Mouse (Mus musculus) liver, embryonic 14.5 days (tissue): ENCODE data around the gene Abr. TPM values are rescaled to one million over a fixed set of nuclear protein-coding genes. Genes with fewer than 3 reads are reported as not detected.

Source experiments
- ATAC-seq: fragments of 200-750 bp; cut with Nextera tagmentation; 2 replicates; pipeline ENCODE4 v1.8.0; 2017; ENCODE audit warnings: moderate number of reproducible peaks, mild to moderate bottlenecking, moderate library complexity; ENCODE audit not compliant: insufficient read depth
- DNase-seq, 3 experiments: peaks; one replicate each; pipeline ENCODE4 v3.0.0-alpha.2; 2012 to 2013; ENCODE audit warnings: low read depth in 3 of 3, low spot score in 3 of 3
- H3K27ac ChIP-seq: fragments of 300-500 bp; sonication (generic); 2 replicates; pipeline ENCODE4 v1.5.1; 2014; ENCODE audit warnings: moderate library complexity, mild to moderate bottlenecking, control low read depth, inconsistent platforms
- H3K27me3 ChIP-seq: fragments of 300-500 bp; sonication (generic); 2 replicates; pipeline ENCODE4 v1.6.1; 2014; ENCODE audit warnings: mild to moderate bottlenecking, low read length, moderate library complexity; ENCODE audit not compliant: control insufficient read depth, insufficient read depth
- H3K36me3 ChIP-seq: fragments of 300-500 bp; sonication (generic); replicated peaks from 2 replicates; pipeline ENCODE4 v1.6.1; 2014; ENCODE audit warnings: low read depth; ENCODE audit not compliant: control insufficient read depth, insufficient read depth
- H3K4me1 ChIP-seq, 2 experiments: fragments of 200-500 bp in 1 of 2; fragments of 300-500 bp in 1 of 2; sonication (generic) in 1 of 2; replicated peaks; 2 replicates each; pipeline ENCODE4 v1.6.1; 2012 to 2014; ENCODE audit warnings: antibody characterized with exemption in 1 of 2, inconsistent platforms in 1 of 2, low read length in 1 of 2; ENCODE audit not compliant: control insufficient read depth in 2 of 2, insufficient read depth in 2 of 2
- H3K4me2 ChIP-seq: fragments of 300-500 bp; sonication (generic); 2 replicates; pipeline ENCODE4 v1.6.1; 2014; ENCODE audit warnings: low read depth, mild to moderate bottlenecking, control low read depth, moderate library complexity
- H3K4me3 ChIP-seq, 2 experiments: fragments of 200-500 bp in 1 of 2; fragments of 300-500 bp in 1 of 2; sonication (generic) in 1 of 2; 2 replicates each; pipeline ENCODE4 v1.5.1; 2012 to 2014; ENCODE audit warnings: low read depth in 2 of 2, low read length in 2 of 2, mild to moderate bottlenecking in 2 of 2, control low read depth in 1 of 2, inconsistent platforms in 1 of 2, moderate library complexity in 1 of 2; ENCODE audit not compliant: insufficient read depth in 1 of 2
- H3K9ac ChIP-seq: fragments of 300-500 bp; sonication (generic); replicated peaks from 2 replicates; pipeline ENCODE4 v1.6.1; 2014; ENCODE audit warnings: mild to moderate bottlenecking, control low read depth, moderate library complexity
- H3K9me3 ChIP-seq: fragments of 300-500 bp; sonication (generic); 2 replicates; pipeline ENCODE4 v1.6.1; 2016; ENCODE audit warnings: low read length, mixed read lengths; ENCODE audit not compliant: control insufficient read depth
- CTCF ChIP-seq: IDR thresholded peaks from 2 replicates; pipeline ENCODE4 v1.5.1; 2016; ENCODE audit warnings: antibody characterized with exemption, low read depth, control low read depth
- EP300 ChIP-seq: IDR thresholded peaks from 2 replicates; pipeline ENCODE4 v1.6.1; 2016; ENCODE audit warnings: antibody characterized with exemption, low read depth
- WGBS: fragments of 180-500 bp; shearing (Covaris S2); extraction: QIAGEN DNeasy Blood & Tissue Kit; methylation state at CpG from one replicate; pipeline ENCODE4 v1.1.7; 2014; ENCODE audit not compliant: insufficient replicate concordance; 5-methylcytosine and 5-hydroxymethylcytosine counted together
- polyA plus RNA-seq, 2 experiments: library from polyadenylated mRNA; depleted of rRNA in 1 of 2; stranded (reverse) in 1 of 2; unstranded in 1 of 2; fragments of >200 nt; fragmentation: Nextera tagmentation in 1 of 2; extraction: Ambion mirVana in 1 of 2; gene quantifications; 2 replicates each; pipeline versions ENCODE4 v1.2.1 to v1.2.3; 2012 to 2014

Gene Abr
- polyA plus RNA-seq, 2 experiments, result 2.3 to 3.3 TPM

DNA sequence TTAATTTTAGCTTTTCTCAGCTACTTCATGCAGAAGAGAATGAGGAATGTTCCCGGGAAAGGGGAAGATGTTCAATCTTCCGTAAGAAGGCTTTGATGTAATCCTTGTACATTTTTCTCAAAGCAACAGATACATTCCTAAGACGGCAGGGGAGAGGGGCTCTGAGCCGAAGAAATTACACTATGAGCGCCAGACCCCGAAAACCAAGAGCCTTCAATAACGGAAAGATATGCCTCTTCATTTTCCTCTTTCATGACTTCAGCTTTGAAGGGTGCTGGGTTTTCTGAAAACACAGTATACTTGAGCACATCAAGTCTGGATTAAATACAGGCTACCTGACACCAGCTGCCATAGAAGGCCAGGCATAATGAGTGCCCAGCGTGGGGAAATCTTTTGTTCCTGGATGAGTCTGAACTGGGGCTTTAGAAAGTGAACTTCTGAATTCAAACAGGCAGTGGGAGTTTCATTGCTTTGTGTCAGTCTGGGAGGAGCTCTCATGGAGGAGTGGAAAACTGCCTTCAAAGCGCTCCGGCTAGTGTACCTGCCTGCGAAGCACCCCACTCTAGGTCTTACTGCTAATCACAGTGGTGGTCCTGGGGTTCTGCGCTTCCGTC is 239.3 kb downstream of the Abr start:
- Histone ChIP-seq H3K4me3 (no peak overlapping the region), H3K27me3 (no peaks in the 10 kb centered on the region), H3K9me3 (no peaks in the 10 kb centered on the region), H3K4me1 (peaks cover 0 to 4% of the 10 kb centered on the region in 2 experiments; a peak in 1 of 4 replicates), H3K4me2 (no peak overlapping the region), H3K9ac (no peak overlapping the region), H3K27ac (no peak overlapping the region), H3K36me3 (no peaks in the 10 kb centered on the region)
- TF ChIP-seq CTCF (no peak), EP300 (no peak)
- no peak for ATAC-seq
- DNase-seq, result no peak
- WGBS, result 76% methylated on average over 13 of the region's 13 CpGs

- H3K4me2 ChIP-seq, result no peak overlapping the region
- H3K27ac ChIP-seq, result no peak overlapping the region
- H3K36me3 ChIP-seq, result no peaks in the 10 kb centered on the region
- no peaks in the 10 kb centered on the region for H3K27me3 ChIP-seq
- no peak overlapping the region for H3K4me3 ChIP-seq
- no peak for DNase-seq
- no peaks in the 10 kb centered on the region for H3K9me3 ChIP-seq
- TF ChIP-seq CTCF, result no peak
- TF ChIP-seq EP300, result no peak
- H3K9ac ChIP-seq, result no peak overlapping the region
- WGBS, result 64% methylated on average over 15 of the region's 15 CpGs
- ATAC-seq, result no peak
- H3K4me1 ChIP-seq, result peaks cover 0 to 4% of the 10 kb centered on the region in 2 experiments; a peak in 1 of 4 replicates
These were observed 240.8 kb downstream of the Abr start for GRCm38 (mm10) chr11:76381201-76381885.

DNA sequence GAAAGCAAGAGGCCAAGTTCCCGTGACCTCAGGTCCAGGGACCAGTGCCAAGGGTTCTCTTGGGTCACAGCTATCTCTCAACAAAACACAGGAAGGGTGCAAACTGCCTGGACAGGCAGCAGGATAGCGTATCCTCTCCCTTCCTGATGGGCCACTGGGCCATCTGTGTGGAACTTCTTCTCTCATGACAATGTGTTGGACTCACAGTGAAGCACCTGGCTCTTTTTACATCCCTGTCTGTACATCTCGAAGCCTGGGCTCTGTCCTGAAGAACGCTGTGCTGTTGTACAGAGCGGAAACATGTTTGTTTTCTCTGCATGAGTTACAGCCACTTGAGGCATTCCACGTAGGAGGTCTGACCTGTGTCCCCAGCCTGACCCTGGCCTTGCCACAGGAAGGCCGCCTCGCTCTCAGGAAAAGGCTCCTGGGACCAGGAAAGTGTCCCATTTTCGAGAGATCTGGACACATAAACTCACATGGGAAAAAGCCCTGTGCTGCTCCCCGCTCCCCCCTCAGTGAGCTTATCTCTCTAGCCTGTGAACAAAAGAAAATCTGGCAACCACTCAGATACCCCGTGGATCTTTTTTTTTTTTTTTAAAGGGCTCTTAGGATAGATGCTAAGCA is 242.1 kb downstream of the Abr start:
- no peak overlapping the region for H3K9ac ChIP-seq
- ATAC-seq (no peak), DNase-seq (no peak)
- 50% methylated on average over 11 of the region's 11 CpGs for WGBS
- H3K4me1 ChIP-seq, result peaks cover 0 to 4% of the 10 kb centered on the region in 2 experiments; a peak in 1 of 4 replicates
- no peak overlapping the region for H3K4me3 ChIP-seq
- no peaks in the 10 kb centered on the region for H3K36me3 ChIP-seq
- no peak overlapping the region for H3K4me2 ChIP-seq
- TF ChIP-seq CTCF (no peak), EP300 (no peak)
- no peaks in the 10 kb centered on the region for H3K27me3 ChIP-seq
- H3K27ac ChIP-seq, result no peak overlapping the region
- H3K9me3 ChIP-seq, result no peaks in the 10 kb centered on the region

DNA sequence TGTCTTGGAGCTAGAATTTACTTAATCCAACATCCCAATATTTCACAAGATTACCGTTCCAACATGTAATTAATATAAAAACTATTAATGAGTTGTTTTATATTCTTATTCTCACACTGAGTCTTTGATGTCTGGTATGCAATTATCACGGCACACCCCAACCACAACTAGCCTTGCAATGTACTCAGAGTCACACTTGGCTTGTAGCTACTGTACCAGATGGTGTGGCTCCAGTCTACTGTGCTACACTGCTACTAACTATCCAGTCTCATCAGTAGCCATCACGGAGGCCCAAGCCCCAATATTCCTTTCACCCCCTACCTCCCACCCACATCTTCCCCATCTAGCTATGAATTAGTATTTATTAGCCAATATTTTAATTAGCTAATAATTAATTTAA is 245.7 kb downstream of the Abr start:
- Histone ChIP-seq H3K4me2 (no peak overlapping the region), H3K4me1 (peaks cover 0 to 4% of the 10 kb centered on the region in 2 experiments; a peak in 1 of 4 replicates), H3K4me3 (no peak overlapping the region), H3K27me3 (no peaks in the 10 kb centered on the region), H3K9me3 (no peaks in the 10 kb centered on the region), H3K27ac (no peak overlapping the region), H3K36me3 (no peaks in the 10 kb centered on the region), H3K9ac (no peak overlapping the region)
- 61% methylated on average over 3 of the region's 3 CpGs for WGBS
- no peak for TF ChIP-seq EP300
- no peak for TF ChIP-seq CTCF
- DNase-seq, result no peak
- no peak for ATAC-seq

- Histone ChIP-seq H3K4me3 (no peak overlapping the region), H3K9ac (no peak overlapping the region), H3K4me2 (no peak overlapping the region), H3K9me3 (no peaks in the 10 kb centered on the region), H3K4me1 (no peaks in the 10 kb centered on the region; a peak in 1 of 4 replicates), H3K27me3 (no peaks in the 10 kb centered on the region), H3K27ac (no peak overlapping the region), H3K36me3 (no peaks in the 10 kb centered on the region)
- no peak for TF ChIP-seq EP300
- no peak for ATAC-seq
- no peak for DNase-seq
- WGBS, result 58% methylated on average over 17 of the region's 17 CpGs
These were observed 247.5 kb downstream of the Abr start for GRCm38 (mm10) chr11:76374491-76375185.
